Mouse (Mus musculus): ENCODE results near the gene Col1a2. TPM values are rescaled to one million over a fixed set of nuclear protein-coding genes. Genes with fewer than 3 reads are reported as not detected.

The Col1a2 gene
- polyA plus RNA-seq (2012; rRNA removed): 323 and 397 TPM in 2 replicates

GRCm38 (mm10) chr6:4504603-4505131 lies at the start of gene Col1a2:
Gene Col1a2, plus strand, starts transcription at chr6:4504814.

Other genes starting within 250 kb of the Col1a2 start
- gene Casd1, start 96.0 kb downstream of the Col1a2 start, polyA plus RNA-seq (2012; rRNA removed): 33.0 and 44.0 TPM in 2 replicates
- 19.9 and 23.4 TPM in 2 replicates for gene Sgce, start 242.4 kb downstream of the Col1a2 start, polyA plus RNA-seq (2012; rRNA removed)
- 21.7 and 33.6 TPM in 2 replicates for gene Peg10, start 242.5 kb downstream of the Col1a2 start, polyA plus RNA-seq (2012; rRNA removed)

All from ovary, adult 2 months (tissue).